Mouse (Mus musculus): ENCODE results near the gene Capn15.

Gene Capn15

GRCm38 (mm10) chr17:25956201-25956600, 29.4 kb downstream of the Capn15 start:
- DNase-seq (ENCODE audit: extremely low spot score, low spot score), result no peak

DNA sequence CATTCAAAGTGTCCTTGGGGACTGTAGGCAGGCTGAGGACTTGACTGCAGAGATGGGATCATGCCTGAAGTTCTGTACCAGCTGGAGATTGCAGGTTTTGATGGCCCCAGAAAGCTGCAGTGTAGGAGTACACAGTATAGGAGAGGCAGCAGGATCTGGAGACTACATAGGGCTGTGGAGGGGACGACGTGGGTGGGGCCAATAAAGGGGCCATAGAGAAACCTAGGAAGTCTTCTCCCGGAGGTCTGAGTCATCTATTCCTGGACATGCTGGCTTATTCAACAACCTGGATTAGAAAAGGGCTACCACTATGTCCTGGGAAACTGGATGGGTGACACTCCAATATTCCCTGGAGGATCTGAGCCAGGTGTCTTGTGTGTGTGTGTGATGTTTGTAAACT, 29.9 kb downstream of the Capn15 start:
- no peak for DNase-seq (ENCODE audit: extremely low spot score, low spot score)

- no peak for DNase-seq (ENCODE audit: extremely low spot score, low spot score)
Observed at GRCm38 (mm10) chr17:25954671-25955070, 30.9 kb downstream of the Capn15 start.

GRCm38 (mm10) chr17:25953161-25953560, 32.4 kb downstream of the Capn15 start:
- DNase-seq (ENCODE audit: extremely low spot score, low spot score), result no peak

GRCm38 (mm10) chr17:25951803-25952623, 33.6 kb downstream of the Capn15 start, which contains the start of gene A930017K11Rik:
Gene A930017K11Rik (minus strand): TSS chr17:25952565.
- peak; percentile 38 for DNase-seq (ENCODE audit: extremely low spot score, low spot score)

- DNase-seq (ENCODE audit: extremely low spot score, low spot score), result no peak
Observed at GRCm38 (mm10) chr17:25951225-25951802, 34.3 kb downstream of the Capn15 start.

DNA sequence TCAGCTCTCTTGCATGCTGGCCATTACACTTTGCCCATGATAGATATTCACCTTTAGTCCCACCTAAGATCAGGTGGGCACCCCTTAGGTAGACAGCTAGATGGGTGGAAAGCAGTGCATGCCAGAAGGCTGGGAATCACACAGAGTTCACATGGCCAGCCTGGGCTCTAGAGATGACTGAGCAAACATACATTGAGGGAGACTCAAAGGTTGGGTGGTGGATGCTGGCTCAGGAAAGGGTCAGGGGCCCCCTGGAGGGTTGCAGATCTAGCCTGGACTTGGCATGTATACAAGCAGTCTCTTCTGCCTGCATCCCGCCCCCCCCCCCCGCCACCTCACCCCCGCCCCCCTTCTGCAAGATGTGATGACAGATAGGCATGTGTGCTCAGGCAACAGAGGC, 34.9 kb downstream of the Capn15 start:
- DNase-seq (ENCODE audit: extremely low spot score, low spot score), result no peak

- no peak for DNase-seq (ENCODE audit: extremely low spot score, low spot score)
Observed at GRCm38 (mm10) chr17:25949981-25950380, 35.6 kb downstream of the Capn15 start.

DNA sequence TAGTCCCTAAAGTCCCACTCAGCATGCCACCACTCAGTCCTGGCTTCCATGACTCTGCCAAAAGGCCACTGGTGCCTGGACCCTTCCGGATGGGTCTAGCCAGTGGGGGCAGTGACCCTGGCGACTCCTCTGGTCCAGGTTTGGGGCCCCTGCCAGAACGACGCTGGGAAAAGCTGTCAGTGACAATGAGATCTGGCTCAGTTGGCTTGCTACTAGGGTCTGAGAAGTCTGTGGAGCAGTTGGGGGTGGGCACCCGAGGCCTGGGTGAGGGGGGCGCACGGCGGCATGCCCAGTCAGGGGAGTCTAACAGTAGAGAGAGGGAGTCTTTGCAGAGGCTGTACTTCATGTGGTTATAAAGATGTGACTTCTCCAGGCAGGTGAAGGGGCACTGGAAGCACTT, 37.5 kb downstream of the Capn15 start:
- DNase-seq (ENCODE audit: extremely low spot score, low spot score), result no peak

- no peak for DNase-seq (ENCODE audit: extremely low spot score, low spot score)
Observed at GRCm38 (mm10) chr17:25947576-25947975, 38.0 kb downstream of the Capn15 start.

GRCm38 (mm10) chr17:25946891-25947290, 38.7 kb downstream of the Capn15 start:
- DNase-seq (ENCODE audit: extremely low spot score, low spot score), result no peak

DNA sequence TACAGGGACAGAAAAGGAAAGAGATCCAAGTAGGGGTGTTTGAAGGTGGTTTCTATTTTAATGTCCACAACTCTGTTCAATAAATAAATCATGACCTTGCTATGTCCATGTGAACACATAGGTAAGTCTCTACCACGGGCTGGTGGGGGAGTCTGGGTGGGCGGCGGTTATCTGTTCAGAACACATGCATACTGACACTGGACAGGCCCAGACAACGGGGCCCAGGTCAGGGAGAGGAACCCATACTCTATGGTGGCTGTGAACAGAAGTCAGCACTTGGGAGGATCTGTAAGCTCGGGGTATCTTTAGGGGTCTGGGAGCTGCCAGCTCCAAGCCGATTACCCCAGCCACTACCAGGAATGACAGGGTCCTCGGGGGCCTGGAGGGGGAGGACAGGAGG, 39.2 kb downstream of the Capn15 start:
- DNase-seq (ENCODE audit: extremely low spot score, low spot score), result no peak

GRCm38 (mm10) chr17:25945517-25946155, 40.0 kb downstream of the Capn15 start:
- no peak for DNase-seq (ENCODE audit: extremely low spot score, low spot score)

- no peak for DNase-seq (ENCODE audit: extremely low spot score, low spot score)
Observed at GRCm38 (mm10) chr17:25944366-25945163, 41.0 kb downstream of the Capn15 start, which contains the start of the genes Pigq and Nhlrc4. Gene Pigq (minus strand): TSS chr17:25944936. Gene Nhlrc4 (minus strand): TSS chr17:25944961.

DNA sequence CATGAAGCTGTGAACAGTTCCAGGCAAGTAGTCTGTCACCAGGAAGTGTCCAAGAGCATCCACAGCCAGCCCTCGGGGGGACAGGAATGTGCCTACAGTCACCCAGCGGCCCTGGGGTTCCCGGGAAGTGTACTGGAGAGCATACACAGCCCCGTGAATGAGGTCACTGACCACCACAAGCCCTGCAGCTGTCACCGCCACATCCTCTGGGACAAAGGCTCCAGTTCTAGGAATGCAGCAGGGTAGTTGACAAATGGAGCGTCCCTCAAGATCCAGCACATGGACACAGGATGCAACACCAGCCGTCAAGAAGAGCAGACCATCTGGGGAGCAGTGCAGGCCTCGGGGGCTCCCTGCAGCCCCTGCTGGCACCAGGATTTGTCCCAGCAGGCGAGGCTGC, 41.8 kb downstream of the Capn15 start:
- no peak for DNase-seq (ENCODE audit: extremely low spot score, low spot score)

GRCm38 (mm10) chr17:25943221-25943620, 42.4 kb downstream of the Capn15 start:
- no peak for DNase-seq (ENCODE audit: extremely low spot score, low spot score)

GRCm38 (mm10) chr17:25942597-25943151, 42.9 kb downstream of the Capn15 start:
- no peak for DNase-seq (ENCODE audit: extremely low spot score, low spot score)

DNA sequence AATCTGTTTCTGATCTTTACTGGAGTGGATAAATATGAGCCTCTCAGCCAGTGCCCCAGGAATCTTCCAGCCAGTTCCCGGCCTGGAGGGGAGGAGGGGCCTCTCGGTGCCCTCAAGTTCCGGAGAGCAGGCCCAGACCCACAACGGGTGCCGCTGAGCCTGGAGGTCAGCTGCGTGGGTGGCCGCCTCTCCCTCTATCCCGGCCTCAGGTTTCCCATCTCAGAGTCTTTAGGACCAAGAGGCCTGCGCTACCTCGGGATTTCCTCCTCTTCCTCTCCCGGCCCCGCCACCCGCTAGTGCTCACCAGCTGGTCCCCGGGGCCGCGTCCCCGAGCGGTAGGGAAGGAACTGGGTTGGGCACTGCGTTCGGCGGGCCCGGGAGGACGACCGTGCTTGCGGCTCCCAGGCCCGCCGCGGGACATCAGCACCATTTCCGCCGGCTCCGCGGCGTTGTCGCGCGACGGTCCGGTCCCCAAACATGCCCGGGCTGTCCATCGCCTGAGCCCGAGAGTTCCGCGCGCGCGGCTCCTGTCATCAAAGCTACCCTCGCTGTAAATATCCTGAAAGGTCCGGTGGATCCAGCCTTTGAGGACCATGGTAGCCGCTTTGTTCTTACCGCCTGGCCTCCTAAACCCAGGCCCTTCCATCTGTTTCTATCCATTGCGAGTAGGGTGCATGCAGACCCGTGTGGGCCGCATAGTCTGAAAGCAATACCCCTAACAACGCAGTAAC, 43.9 kb downstream of the Capn15 start:
- peak; percentile 83 for DNase-seq (ENCODE audit: extremely low spot score, low spot score)

DNA sequence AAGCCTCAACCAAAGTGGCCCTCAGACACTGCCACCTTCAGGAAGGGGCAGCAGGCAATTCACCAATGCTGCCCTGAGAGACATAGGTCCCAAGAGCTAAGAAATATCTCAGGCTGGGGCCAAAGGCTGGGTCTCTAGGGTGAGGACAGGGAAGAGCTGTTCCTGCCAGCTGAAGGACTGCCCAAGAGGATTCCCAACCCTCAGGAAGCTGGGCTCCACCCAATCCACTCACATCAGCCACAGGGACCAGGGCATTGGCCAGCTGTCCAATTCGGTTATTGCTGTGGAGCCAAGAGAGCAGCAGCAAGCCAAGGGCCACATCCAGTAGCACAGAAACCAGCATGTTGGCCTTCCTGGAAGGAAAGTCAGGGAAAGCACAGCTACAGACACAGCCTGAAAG, 51.1 kb downstream of the Capn15 start:
- no peak for DNase-seq (ENCODE audit: extremely low spot score, low spot score)

DNA sequence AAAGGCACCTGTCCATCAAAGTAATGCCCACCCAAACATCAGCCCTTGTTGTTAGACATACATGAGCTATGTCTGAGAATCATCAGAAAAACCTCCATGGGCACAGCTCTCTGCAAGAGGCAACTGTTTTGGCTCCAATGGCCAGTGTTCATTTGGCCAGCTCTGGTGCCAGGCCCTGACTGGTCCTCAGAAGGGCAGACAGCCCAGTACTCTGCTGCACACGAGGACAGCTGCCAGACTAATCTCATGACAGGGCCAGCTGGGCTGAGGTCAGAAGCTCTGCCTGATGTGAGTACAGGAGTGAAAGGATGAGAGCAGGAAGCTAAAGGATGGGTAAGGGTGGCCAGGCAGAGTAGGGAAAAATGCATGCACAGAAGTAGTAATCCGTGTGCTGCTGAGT, 60.2 kb downstream of the Capn15 start:
- no peak for DNase-seq (ENCODE audit: extremely low spot score, low spot score)

All from neural tube, embryonic 10.5 days (tissue).